Mouse (Mus musculus): ENCODE measurements around the gene Pdk2. TPM values are rescaled to one million over a fixed set of nuclear protein-coding genes. Genes with fewer than 3 reads are reported as not detected.

Pdk2 gene
- polyA plus RNA-seq, 1 experiment from 2014 or later: 29.8 TPM

- H3K9ac ChIP-seq (ENCODE audit: low read length): no peak overlapping the region
- no peak overlapping the region for H3K27ac ChIP-seq (replicated peaks)
- TF ChIP-seq EP300 (optimal IDR thresholded peaks at IDR 0.05) (no peak), CTCF (IDR thresholded peaks at IDR 0.05; ENCODE audit: low read depth) (no peak)
- no peaks in the 10 kb centered on the region for H3K27me3 ChIP-seq (ENCODE audit: control insufficient read depth, insufficient read depth, low read length)
- H3K9me3 ChIP-seq (ENCODE audit: control insufficient read depth, low read length): no peaks in the 10 kb centered on the region
- no peak overlapping the region for H3K4me3 ChIP-seq (ENCODE audit: low read depth, low read length)
- H3K4me2 ChIP-seq (replicated peaks; ENCODE audit: low read depth): no peak overlapping the region
- peaks cover 5% of the 10 kb centered on the region; the same call in 1 of the 2 replicates for H3K4me1 ChIP-seq (replicated peaks; ENCODE audit: control insufficient read depth, insufficient read depth)
- ATAC-seq (ENCODE audit: low FRiP score, low TSS enrichment) (no peak), DNase-seq (ENCODE audit: low spot score) (no peak)
- WGBS: 66% methylated on average over 2 of the region's 2 CpGs
- no peaks in the 10 kb centered on the region for H3K36me3 ChIP-seq (ENCODE audit: control insufficient read depth, insufficient read depth, low read length)
Observed at GRCm38 (mm10) chr11:94986435-94986834, 54.7 kb downstream of the Pdk2 start.

GRCm38 (mm10) chr11:94985822-94986221, 55.3 kb downstream of the Pdk2 start:
- no peaks in the 10 kb centered on the region for H3K9me3 ChIP-seq (ENCODE audit: control insufficient read depth, low read length)
- WGBS: 68% methylated on average over 5 of the region's 5 CpGs

GRCm38 (mm10) chr11:94985140-94985539, 56.0 kb downstream of the Pdk2 start:
- Histone ChIP-seq H3K4me2 (replicated peaks; ENCODE audit: low read depth) (no peak overlapping the region), H3K4me1 (replicated peaks; ENCODE audit: control insufficient read depth, insufficient read depth) (peaks cover 5% of the 10 kb centered on the region; the same call in 1 of the 2 replicates), H3K27ac (replicated peaks) (no peak overlapping the region), H3K27me3 (ENCODE audit: control insufficient read depth, insufficient read depth, low read length) (no peaks in the 10 kb centered on the region), H3K36me3 (ENCODE audit: control insufficient read depth, insufficient read depth, low read length) (no peaks in the 10 kb centered on the region), H3K9me3 (ENCODE audit: control insufficient read depth, low read length) (no peaks in the 10 kb centered on the region), H3K9ac (ENCODE audit: low read length) (no peak overlapping the region), H3K4me3 (ENCODE audit: low read depth, low read length) (no peak overlapping the region)
- ATAC-seq (ENCODE audit: low FRiP score, low TSS enrichment): no peak
- WGBS: 31% methylated on average over 1 of the region's 1 CpGs
- no peak for DNase-seq (ENCODE audit: low spot score)
- TF ChIP-seq EP300 (optimal IDR thresholded peaks at IDR 0.05) (no peak), CTCF (IDR thresholded peaks at IDR 0.05; ENCODE audit: low read depth) (no peak)

More at GRCm38 (mm10) chr11:94985822-94986221, 55.3 kb downstream of the Pdk2 start:
- DNase-seq (ENCODE audit: low spot score): no peak
- TF ChIP-seq EP300 (optimal IDR thresholded peaks at IDR 0.05): no peak
- TF ChIP-seq CTCF (IDR thresholded peaks at IDR 0.05; ENCODE audit: low read depth): no peak
- no peak overlapping the region for H3K4me2 ChIP-seq (replicated peaks; ENCODE audit: low read depth)
- no peak overlapping the region for H3K4me3 ChIP-seq (ENCODE audit: low read depth, low read length)
- H3K36me3 ChIP-seq (ENCODE audit: control insufficient read depth, insufficient read depth, low read length): no peaks in the 10 kb centered on the region
- no peak for ATAC-seq (ENCODE audit: low FRiP score, low TSS enrichment)
- H3K4me1 ChIP-seq (replicated peaks; ENCODE audit: control insufficient read depth, insufficient read depth): peaks cover 5% of the 10 kb centered on the region; the same call in 1 of the 2 replicates
- no peak overlapping the region for H3K9ac ChIP-seq (ENCODE audit: low read length)
- no peak overlapping the region for H3K27ac ChIP-seq (replicated peaks)
- no peaks in the 10 kb centered on the region for H3K27me3 ChIP-seq (ENCODE audit: control insufficient read depth, insufficient read depth, low read length)

GRCm38 (mm10) chr11:94979462-94980179, 61.5 kb downstream of the Pdk2 start:
- TF ChIP-seq CTCF (IDR thresholded peaks at IDR 0.05; ENCODE audit: low read depth): no peak
- TF ChIP-seq EP300 (optimal IDR thresholded peaks at IDR 0.05): no peak
- H3K9ac ChIP-seq (ENCODE audit: low read length): no peak overlapping the region
- no peak; the same call in 1 of the 2 replicates for ATAC-seq (ENCODE audit: low FRiP score, low TSS enrichment)
- no peaks in the 10 kb centered on the region for H3K9me3 ChIP-seq (ENCODE audit: control insufficient read depth, low read length)
- H3K27ac ChIP-seq (replicated peaks): no peak overlapping the region
- no peak overlapping the region for H3K4me2 ChIP-seq (replicated peaks; ENCODE audit: low read depth)
- no peak overlapping the region for H3K4me3 ChIP-seq (ENCODE audit: low read depth, low read length)
- H3K4me1 ChIP-seq (replicated peaks; ENCODE audit: control insufficient read depth, insufficient read depth): no peaks in the 10 kb centered on the region
- H3K36me3 ChIP-seq (ENCODE audit: control insufficient read depth, insufficient read depth, low read length): no peaks in the 10 kb centered on the region
- DNase-seq (ENCODE audit: low spot score): no peak
- WGBS: 79% methylated on average over 11 of the region's 11 CpGs
- H3K27me3 ChIP-seq (ENCODE audit: control insufficient read depth, insufficient read depth, low read length): no peaks in the 10 kb centered on the region

- Histone ChIP-seq H3K9ac (ENCODE audit: low read length) (no peak overlapping the region), H3K4me1 (replicated peaks; ENCODE audit: control insufficient read depth, insufficient read depth) (no peaks in the 10 kb centered on the region), H3K4me2 (replicated peaks; ENCODE audit: low read depth) (peak overlapping the region; percentile 45), H3K9me3 (ENCODE audit: control insufficient read depth, low read length) (no peaks in the 10 kb centered on the region), H3K27ac (replicated peaks) (no peak overlapping the region), H3K27me3 (ENCODE audit: control insufficient read depth, insufficient read depth, low read length) (no peaks in the 10 kb centered on the region), H3K36me3 (ENCODE audit: control insufficient read depth, insufficient read depth, low read length) (no peaks in the 10 kb centered on the region), H3K4me3 (ENCODE audit: low read depth, low read length) (no peak overlapping the region)
- TF ChIP-seq EP300 (optimal IDR thresholded peaks at IDR 0.05): no peak
- TF ChIP-seq CTCF (IDR thresholded peaks at IDR 0.05; ENCODE audit: low read depth): peak; percentile 100
- peak; percentile 96 for DNase-seq (ENCODE audit: low spot score)
- WGBS: 0% methylated on average over 20 of the region's 20 CpGs
- ATAC-seq (ENCODE audit: low FRiP score, low TSS enrichment): peak; percentile 90
Observed at GRCm38 (mm10) chr11:94978947-94979346, 62.2 kb downstream of the Pdk2 start.

GRCm38 (mm10) chr11:94978178-94978915, 62.8 kb downstream of the Pdk2 start:
- Histone ChIP-seq H3K9me3 (ENCODE audit: control insufficient read depth, low read length) (no peaks in the 10 kb centered on the region), H3K4me1 (replicated peaks; ENCODE audit: control insufficient read depth, insufficient read depth) (no peaks in the 10 kb centered on the region), H3K4me3 (ENCODE audit: low read depth, low read length) (no peak overlapping the region), H3K27me3 (ENCODE audit: control insufficient read depth, insufficient read depth, low read length) (no peaks in the 10 kb centered on the region), H3K9ac (ENCODE audit: low read length) (no peak overlapping the region), H3K36me3 (ENCODE audit: control insufficient read depth, insufficient read depth, low read length) (no peaks in the 10 kb centered on the region), H3K4me2 (replicated peaks; ENCODE audit: low read depth) (no peak overlapping the region), H3K27ac (replicated peaks) (no peak overlapping the region)
- ATAC-seq (ENCODE audit: low FRiP score, low TSS enrichment) (no peak), DNase-seq (ENCODE audit: low spot score) (no peak)
- TF ChIP-seq EP300 (optimal IDR thresholded peaks at IDR 0.05) (no peak), CTCF (IDR thresholded peaks at IDR 0.05; ENCODE audit: low read depth) (no peak)
- 37% methylated on average over 9 of the region's 9 CpGs for WGBS

Other genes starting within 250 kb of the Pdk2 start
- gene Col1a1, start 105.1 kb downstream of the Pdk2 start, polyA plus RNA-seq (2015; fragmentation: Nextera tagmentation; extraction: Ambion mirVana): 816 and 869 TPM in 2 replicates
- not detected in 2 replicates for gene Hils1, start 73.8 kb downstream of the Pdk2 start, polyA plus RNA-seq (2015; fragmentation: Nextera tagmentation; extraction: Ambion mirVana)
- gene Sgca, start 65.0 kb downstream of the Pdk2 start, polyA plus RNA-seq (2015; fragmentation: Nextera tagmentation; extraction: Ambion mirVana): 0.47 and 0.80 TPM in 2 replicates
- 4.9 and 5.4 TPM in 2 replicates for gene Ppp1r9b, start 50.3 kb downstream of the Pdk2 start, polyA plus RNA-seq (2015; fragmentation: Nextera tagmentation; extraction: Ambion mirVana)
- gene Samd14, start 31.5 kb downstream of the Pdk2 start, polyA plus RNA-seq (2015; fragmentation: Nextera tagmentation; extraction: Ambion mirVana): 6.7 and 7.2 TPM in 2 replicates
- gene Itga3, start 35.4 kb upstream of the Pdk2 start, polyA plus RNA-seq (2015; fragmentation: Nextera tagmentation; extraction: Ambion mirVana): 15.6 and 17.0 TPM in 2 replicates
- 8.0 and 8.5 TPM in 2 replicates for gene Dlx3, start 78.8 kb upstream of the Pdk2 start, polyA plus RNA-seq (2015; fragmentation: Nextera tagmentation; extraction: Ambion mirVana)
- 1.6 and 1.7 TPM in 2 replicates for gene Dlx4, start 104.9 kb upstream of the Pdk2 start, polyA plus RNA-seq (2015; fragmentation: Nextera tagmentation; extraction: Ambion mirVana)
- gene Tac4, start 220.2 kb upstream of the Pdk2 start, polyA plus RNA-seq (2015; fragmentation: Nextera tagmentation; extraction: Ambion mirVana): 0.25 and 0.29 TPM in 2 replicates

Measured in stomach, postnatal 0 days (tissue).